Mouse (Mus musculus) right cerebral cortex, postnatal 14 days (tissue): Measurements from ENCODE around the gene Insl5.

Experiments
- DNase-seq: peaks from one replicate; pipeline ENCODE4 v3.0.0; 2022

Gene Insl5

DNA sequence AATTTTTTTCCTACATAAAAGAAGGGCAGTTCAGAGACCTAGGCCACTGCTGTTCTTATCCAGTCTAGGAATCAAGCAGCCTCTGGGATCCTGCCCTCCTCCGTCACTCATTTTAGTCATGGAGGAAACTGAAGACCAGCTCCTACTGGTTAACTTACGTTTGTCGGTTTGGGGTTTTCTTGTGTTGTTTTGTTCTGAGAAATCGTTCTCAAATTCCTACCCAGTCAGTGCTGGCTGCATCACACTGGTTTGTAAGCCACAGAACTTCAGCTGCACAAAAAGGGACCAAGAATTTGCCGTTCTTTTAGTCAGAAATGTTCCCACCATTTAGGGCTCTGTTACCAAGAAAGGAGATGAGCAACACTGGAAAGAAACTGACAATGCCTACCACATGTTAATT is 37.3 kb downstream of the Insl5 start:
- no peak for DNase-seq

DNA sequence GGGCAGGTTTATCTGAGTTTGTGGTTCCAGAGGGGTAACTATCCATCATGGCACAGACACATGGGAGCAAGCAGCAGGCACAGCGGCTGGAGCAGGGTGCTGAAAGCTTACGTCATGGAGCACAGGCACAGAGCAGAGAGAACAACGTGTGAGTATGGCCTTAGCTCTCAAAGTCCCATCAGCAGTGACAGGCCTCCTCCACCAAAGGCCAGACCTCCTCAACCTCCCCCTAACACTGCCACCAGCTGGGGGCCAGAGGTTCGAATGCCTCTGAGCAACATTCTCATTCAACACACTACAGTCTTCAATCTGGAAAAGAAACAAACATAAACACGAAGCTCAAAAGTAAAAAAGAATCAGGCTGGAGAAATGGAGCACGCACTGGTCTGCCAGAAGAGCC is 38.1 kb downstream of the Insl5 start:
- DNase-seq = no peak

DNA sequence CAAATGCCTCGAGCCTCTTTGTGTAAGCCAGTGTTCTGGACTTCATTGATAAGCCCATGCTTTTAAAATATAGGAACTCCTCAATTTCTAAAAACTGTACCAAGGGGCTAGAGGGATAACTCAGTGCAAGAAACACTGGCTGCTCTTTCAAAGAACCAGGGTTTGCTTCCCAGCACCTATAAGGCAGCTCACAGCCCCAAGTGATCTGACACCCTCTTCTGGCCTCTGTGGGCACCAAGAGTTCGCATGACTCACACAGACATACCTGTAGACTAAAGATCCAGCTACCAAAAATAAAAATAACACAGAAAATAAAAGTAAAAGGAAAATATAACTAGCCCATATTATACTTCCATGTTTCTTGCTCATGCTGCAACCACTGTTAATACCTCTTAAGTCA is 38.9 kb downstream of the Insl5 start:
- DNase-seq = no peak

GRCm38 (mm10) chr4:102987325-102987724 is 39.3 kb downstream of the Insl5 start:
- no peak for DNase-seq

DNA sequence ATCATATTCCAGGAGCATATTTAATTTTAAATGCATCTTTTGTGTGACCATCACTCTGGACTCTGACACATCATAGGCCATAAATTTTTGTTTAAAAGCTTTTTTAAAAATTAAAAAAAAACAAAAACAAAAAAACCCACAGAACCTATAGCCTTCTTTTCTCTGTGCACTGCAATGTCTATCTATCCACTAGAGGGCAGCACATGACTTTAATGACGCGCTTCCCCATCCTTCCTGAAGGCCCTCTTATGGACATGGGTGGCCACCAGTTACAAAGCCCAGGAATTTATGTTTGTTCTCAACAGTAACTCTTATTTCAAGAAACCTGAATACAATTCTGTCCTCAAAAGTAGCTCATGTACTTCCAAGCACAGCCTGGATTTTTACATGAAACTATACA is 39.7 kb downstream of the Insl5 start:
- DNase-seq = peak; percentile 45

DNA sequence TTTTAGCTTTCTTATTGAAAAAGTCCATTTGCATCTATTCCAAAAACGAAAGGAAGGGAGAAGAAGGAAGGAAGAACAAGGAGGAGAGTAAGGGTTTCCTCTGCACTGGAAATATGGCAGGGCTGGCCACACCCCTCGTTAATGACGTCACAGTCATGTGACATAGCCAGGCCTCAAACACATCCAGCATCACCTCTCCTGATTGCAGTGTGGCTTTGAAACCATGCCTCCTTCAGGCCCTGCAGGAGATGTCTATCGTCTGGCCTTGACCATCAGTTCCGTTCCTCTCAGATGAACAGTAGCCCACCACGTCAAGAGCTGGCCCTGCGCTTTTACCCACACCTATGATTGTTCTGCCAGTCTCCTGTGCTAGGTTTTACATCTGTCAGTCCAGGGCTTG is 40.5 kb downstream of the Insl5 start:
- DNase-seq = no peak

- DNase-seq = no peak
Observed at GRCm38 (mm10) chr4:102981709-102982108, 44.9 kb downstream of the Insl5 start.

DNA sequence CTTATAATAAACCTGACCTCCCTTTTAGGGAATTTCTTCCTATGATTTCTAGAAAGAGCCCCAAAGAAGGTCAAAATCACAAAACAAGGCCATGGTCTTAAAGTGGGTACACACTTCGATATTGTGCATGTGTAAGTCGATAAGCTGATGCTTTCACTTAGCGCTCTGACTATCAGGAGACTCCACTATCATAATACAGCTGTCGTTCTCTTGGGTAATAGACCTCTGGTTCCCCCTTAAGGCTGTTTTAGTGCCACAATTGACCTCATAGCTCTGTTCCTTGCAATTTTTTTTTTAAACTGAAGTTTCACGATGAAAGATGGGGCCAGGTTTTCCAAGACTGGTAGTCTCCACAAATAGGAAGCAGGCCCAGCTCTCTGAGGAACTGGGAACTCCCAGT is 47.3 kb downstream of the Insl5 start:
- no peak for DNase-seq

- DNase-seq = peak; percentile 34
Observed at GRCm38 (mm10) chr4:102978440-102978839, 48.2 kb downstream of the Insl5 start, which contains the start of gene Tctex1d1. Gene Tctex1d1, plus strand, starts transcription at chr4:102978606.

GRCm38 (mm10) chr4:102977778-102978321 is 48.8 kb downstream of the Insl5 start:
- DNase-seq = no peak

DNA sequence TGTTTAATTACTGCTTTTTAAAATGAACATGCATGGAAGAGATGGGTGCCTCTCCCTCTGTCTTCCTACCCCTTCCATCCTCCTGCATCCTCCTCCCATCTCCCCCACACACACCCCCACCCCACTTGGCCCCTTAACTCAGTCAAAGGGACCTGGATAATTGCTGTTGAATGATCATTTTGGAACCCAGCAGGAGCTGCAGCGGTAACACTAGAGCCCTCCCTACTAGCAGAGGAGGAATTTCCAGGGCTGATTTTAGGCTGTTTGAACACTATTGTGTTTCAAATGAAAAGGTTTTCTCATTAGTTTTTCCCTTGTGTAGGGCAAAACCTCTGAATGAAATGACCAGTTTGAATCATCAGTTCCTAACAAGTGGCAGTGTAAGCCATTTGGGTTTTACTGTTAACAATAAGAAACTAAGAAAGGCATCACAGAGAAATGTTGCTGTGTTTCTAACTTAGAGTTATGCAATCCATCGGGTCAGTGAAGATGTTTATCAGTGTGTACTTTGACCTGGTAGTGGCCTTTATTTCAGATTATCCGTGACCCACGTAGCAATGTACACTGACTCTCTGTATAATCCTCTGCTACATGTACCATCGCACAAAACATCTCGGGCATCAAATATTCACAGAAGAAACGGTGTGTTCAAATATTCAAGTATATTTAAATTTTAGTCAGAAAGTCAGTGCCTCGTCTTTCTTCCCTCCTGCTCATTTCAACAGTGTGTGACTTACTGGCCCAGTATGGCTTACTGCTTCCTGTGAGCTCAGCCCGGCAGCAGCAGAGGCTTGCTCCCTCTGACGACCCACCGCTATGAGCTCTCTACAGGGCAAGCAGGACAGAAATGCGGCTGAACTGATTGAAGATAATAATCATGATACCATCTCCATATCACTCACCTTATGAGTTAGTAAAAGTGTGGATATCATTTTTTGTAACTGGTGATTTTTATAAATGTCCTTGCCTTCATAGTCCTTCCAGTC is 50.1 kb downstream of the Insl5 start:
- DNase-seq = no peak

DNA sequence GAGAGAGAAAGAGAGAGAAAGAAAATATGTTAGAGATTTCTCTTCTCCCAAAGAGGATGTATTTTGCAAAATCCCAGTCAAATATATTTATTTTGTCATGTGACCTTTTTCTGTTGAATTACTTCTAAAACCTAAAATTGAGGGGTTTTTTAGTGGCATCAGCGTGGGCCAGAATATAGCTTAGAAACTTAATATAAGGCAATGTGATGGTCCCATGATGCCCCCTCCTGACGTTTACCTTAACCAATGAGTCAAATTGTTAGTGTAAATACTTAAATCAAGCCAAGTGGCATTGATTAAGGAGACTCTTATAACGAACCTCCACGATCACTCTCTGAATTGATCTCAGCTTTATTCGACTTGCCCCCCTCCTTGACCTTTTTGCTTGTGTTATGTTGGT is 52.5 kb downstream of the Insl5 start:
- no peak for DNase-seq

DNA sequence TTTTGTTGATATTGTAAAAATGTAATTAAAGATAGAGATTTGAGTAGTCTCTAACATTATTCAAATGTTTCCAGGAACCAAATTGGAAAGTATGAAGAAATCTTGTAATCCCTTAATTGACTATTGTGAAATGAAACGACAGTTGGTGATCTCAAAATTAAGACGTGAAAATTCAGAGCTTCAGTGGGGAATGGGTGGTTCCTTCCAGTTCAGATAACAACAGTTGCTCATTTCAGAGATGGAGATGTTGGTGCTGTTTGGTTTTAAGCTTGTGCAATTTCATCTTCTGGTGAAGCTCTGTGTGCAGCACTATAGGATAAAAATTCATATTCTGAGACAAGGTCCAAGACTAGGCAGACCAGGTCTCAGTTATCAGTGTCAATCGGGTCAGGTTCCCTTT is 54.6 kb downstream of the Insl5 start:
- no peak for DNase-seq

GRCm38 (mm10) chr4:102971159-102971558 is 55.5 kb downstream of the Insl5 start:
- DNase-seq = no peak

GRCm38 (mm10) chr4:102969599-102969998 is 57.0 kb downstream of the Insl5 start:
- no peak for DNase-seq
